Mouse (Mus musculus) heart, adult 8-10 months (tissue): Measurements from ENCODE around the gene Dnpep. TPM values are rescaled to one million over a fixed set of nuclear protein-coding genes. Genes with fewer than 3 reads are reported as not detected.

Source experiments
- DNase-seq: peaks from one replicate; pipeline ENCODE4 v3.0.0; 2022; ENCODE audit warnings: low spot score
- total RNA-seq, 4 experiments: library from RNA; stranded (reverse); gene quantifications; 2 replicates each; pipeline ENCODE4 v1.2.4; 2022

Dnpep gene
- total RNA-seq, 4 experiments from 2014 or later = 85.4 to 89.1 (median 86.9) TPM

DNA sequence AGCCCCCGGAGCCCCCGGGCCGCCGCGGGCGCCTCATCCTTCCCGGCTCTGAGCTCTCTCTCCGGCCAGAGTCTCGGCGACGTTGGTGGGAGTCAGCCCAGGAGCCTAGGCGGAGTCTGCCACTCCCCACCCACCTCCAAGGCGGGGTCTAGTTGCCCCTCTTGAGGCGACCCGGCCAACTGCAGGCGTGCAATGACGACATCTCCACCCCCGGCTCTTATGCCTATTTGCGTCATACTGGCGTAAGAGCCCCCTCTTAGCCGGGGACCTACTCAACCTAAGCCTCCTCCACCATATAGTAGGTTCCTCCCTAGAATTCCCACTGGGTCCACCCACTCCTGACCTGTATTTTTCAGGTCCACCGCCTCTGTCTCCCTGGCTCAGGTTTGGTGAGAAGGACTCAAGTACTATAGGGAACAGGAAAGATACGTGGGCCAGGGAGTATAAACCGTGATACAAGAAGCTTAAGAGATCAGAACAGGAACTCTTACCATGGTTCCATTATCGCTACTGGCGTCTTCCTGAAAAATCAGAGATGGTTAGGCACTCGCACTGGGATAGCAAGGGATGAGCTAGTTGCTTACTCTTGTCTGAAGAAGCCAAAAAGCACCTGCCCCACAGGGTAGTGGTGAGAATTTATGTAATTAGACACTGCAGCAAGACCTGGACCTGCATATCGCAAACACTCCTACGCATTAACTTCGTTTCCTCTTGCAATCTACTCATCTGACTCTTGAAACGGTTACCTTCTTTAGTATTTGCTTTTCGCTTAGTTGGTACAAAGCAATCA, 53.5 kb downstream of the Dnpep start, which contains the start of gene Ptprn:
Gene Ptprn (minus strand): TSS at position 412 of the 790 bp plus-strand sequence.
- no peak for DNase-seq

DNA sequence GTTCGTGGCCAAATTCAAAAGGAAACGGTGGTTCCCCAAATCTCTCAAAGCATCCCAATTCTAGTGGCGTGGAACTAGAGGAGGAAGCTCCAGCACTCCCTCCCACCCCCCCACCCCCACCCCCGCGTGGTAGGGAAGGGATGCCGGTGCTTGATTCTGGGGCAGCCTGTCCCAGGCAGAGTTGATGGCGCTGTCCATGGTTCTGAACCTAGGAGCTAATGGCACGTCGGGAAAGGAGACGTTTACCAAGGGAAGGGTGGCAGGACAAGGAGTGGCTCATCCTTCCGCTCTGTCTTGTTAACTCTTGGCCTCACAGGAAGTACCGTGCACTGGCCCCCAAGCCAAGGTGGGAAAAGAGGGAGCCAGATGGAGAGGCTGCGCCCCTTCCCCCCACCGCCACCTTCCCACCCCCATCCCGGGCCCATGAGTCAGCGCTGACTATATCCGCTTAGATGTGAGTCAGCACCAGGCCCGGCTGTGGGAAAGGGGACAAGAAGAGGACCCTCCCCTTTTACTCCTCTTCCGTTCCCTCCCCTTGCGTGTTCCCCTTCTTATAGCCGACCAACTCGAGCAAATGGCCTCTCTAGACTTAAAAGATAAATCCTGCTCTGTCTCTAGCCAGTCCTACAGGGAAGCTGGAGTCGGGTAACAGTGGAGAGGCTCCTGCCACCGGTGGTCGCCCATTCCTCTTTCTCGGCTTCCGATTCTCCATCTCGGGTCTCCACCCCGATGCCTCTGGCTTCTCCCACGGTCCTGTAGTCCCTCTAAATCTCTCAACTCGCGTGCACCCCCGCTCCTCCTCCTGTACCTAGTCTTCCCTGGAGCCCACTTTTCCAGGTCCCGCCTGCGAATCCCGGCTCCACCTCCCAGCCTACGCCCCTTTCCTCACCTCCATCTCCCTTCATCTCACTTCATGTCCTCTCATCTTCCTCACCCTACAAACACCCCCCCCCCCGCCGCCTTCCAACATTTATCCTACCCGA, 54.5 kb downstream of the Dnpep start:
- no peak for DNase-seq

DNA sequence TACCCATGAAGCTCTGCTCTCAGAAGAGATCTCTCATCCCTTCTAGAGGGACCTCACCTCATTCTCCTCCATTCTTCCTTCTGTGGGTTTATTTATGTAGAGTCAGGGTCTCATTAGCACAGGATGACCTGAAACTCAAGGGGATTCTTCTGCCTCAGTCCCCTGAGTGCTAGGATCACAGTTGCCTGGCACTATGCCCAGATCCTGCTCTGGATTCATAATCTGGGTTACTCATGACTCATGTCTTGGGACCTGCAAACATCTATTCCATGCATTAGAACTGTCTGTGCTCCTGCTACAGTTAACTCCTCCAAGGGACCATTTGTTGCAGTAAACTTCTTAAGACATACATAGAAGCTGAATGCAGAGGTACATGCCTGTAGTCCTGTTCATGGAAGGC, 56.5 kb downstream of the Dnpep start:
- DNase-seq = no peak

Other genes starting within 250 kb of the Dnpep start
- gene Nhej1, start 192.8 kb downstream of the Dnpep start, total RNA-seq = 1 to 10 TPM; 3.7 to 5.2 (median 4.6) TPM
- gene Slc23a3, start 184.1 kb downstream of the Dnpep start, total RNA-seq = under 1 TPM; 0.53 to 0.71 (median 0.61) TPM
- gene Cnppd1, start 175.3 kb downstream of the Dnpep start, total RNA-seq = 10 to 100 TPM; 19.8 to 26.4 (median 21.0) TPM
- gene Retreg2, start 175.2 kb downstream of the Dnpep start, total RNA-seq = 10 to 100 TPM; 15.8 to 24.8 (median 20.7) TPM
- gene Zfand2b, start 149.3 kb downstream of the Dnpep start, total RNA-seq = 10 to 100 TPM; 14.6 to 16.9 (median 15.7) TPM
- gene Abcb6, start 137.6 kb downstream of the Dnpep start, total RNA-seq = 10 to 100 TPM; 24.7 to 34.9 (median 28.8) TPM
- 10 to 100 TPM in 2 of 4 experiments, 1 to 10 TPM in 2; 7.7 to 13.9 (median 10.2) TPM for gene Ankzf1, start 125.8 kb downstream of the Dnpep start, total RNA-seq
- 10 to 100 TPM; 67.6 to 77.9 (median 71.6) TPM for gene Atg9a, start 125.8 kb downstream of the Dnpep start, total RNA-seq
- 1 to 10 TPM; 1.1 to 4.1 (median 2.3) TPM for gene Glb1l, start 107.2 kb downstream of the Dnpep start, total RNA-seq
- gene Stk16, start 107.2 kb downstream of the Dnpep start, total RNA-seq = 10 to 100 TPM; 29.3 to 44.0 (median 36.4) TPM
- 1,000 to 10,000 TPM in 1 of 4 experiments, 100 to 1,000 TPM in 3; 786 to 1,317 (median 908) TPM for gene Tuba4a, start 98.1 kb downstream of the Dnpep start, total RNA-seq
- not detected for gene A630095N17Rik, start 85.9 kb downstream of the Dnpep start, total RNA-seq
- 100 to 1,000 TPM; 102 to 135 (median 117) TPM for gene Dnajb2, start 81.6 kb downstream of the Dnpep start, total RNA-seq
- 1 to 10 TPM; 1.4 to 3.2 (median 1.8) TPM for gene Ptprn, start 53.5 kb downstream of the Dnpep start, total RNA-seq
- not detected for gene Resp18, start 39.6 kb downstream of the Dnpep start, total RNA-seq
- 1,000 to 10,000 TPM; 1,263 to 1,551 (median 1,367) TPM for gene Des, start 42.3 kb upstream of the Dnpep start, total RNA-seq
- 100 to 1,000 TPM; 131 to 145 (median 137) TPM for gene Speg, start 57.3 kb upstream of the Dnpep start, total RNA-seq
- gene Gmppa, start 117.9 kb upstream of the Dnpep start, total RNA-seq = 10 to 100 TPM; 34.1 to 44.8 (median 40.8) TPM
- gene Asic4, start 132.4 kb upstream of the Dnpep start, total RNA-seq = not detected
- 10 to 100 TPM; 22.4 to 23.9 (median 23.6) TPM for gene Chpf, start 161.3 kb upstream of the Dnpep start, total RNA-seq
- under 1 TPM; 0.31 to 0.75 (median 0.42) TPM for gene Tmem198, start 161.5 kb upstream of the Dnpep start, total RNA-seq
- 100 to 1,000 TPM; 108 to 133 (median 122) TPM for gene Obsl1, start 188.5 kb upstream of the Dnpep start, total RNA-seq
- gene Inha, start 189.1 kb upstream of the Dnpep start, total RNA-seq = 1 to 10 TPM; 2.8 to 4.6 (median 3.9) TPM
- gene Stk11ip, start 203.5 kb upstream of the Dnpep start, total RNA-seq = 10 to 100 TPM in 3 of 4 experiments, 1 to 10 TPM in 1; 8.3 to 10.4 (median 10.3) TPM
- gene Slc4a3, start 228.3 kb upstream of the Dnpep start, total RNA-seq = 100 to 1,000 TPM; 221 to 344 (median 267) TPM